9 mouse cellular contexts compared by ENCODE assay signal in genomic region chr13:69481026-69481425, GRCm38 (mm10). TPM values are rescaled to one million over a fixed set of nuclear protein-coding genes. Genes with fewer than 3 reads are reported as not detected.
DNase-seq lines count a peak whose midpoint lies in the region; ATAC-seq and TF ChIP-seq lines count a peak whose summit lies in the region.
"Had no signal": no experiment of that assay in that cellular context is flagged by ENCODE, and none has a peak within 500 bp of the region (broad histone marks: within the 10 kb centered on the region; RNA-seq: fewer than 3 reads in every experiment).

No protein-coding gene starts in this region.

- peak; percentile 44 to 53 for DNase-seq in layer of hippocampus, postnatal 10 days (ENCODE audit: low spot score in 2 of 2)
- no peak for DNase-seq in layer of hippocampus, adult 8-10 months (ENCODE audit: low spot score in 2 of 2)
- peak; percentile 29 to 51 for DNase-seq in kidney, postnatal 36 days
- peak; percentile 71 for DNase-seq in retina, postnatal 1 day
- no peak for DNase-seq in spleen, adult 18-20 months
- no peak for DNase-seq in urinary bladder, postnatal 4 days (ENCODE audit: low spot score in 2 of 2)

- TF ChIP-seq POLR2A in cortical plate, adult 2 months (IDR thresholded peaks at IDR 0.05; ENCODE audit: extremely low read depth, insufficient read depth, low read length): no peak

- no peak for TF ChIP-seq CTCF in cortical plate, adult 2 months (IDR thresholded peaks at IDR 0.05; ENCODE audit: extremely low read depth, insufficient read depth, low read length)

- peak overlapping the region; percentile 38 for H3K27ac ChIP-seq in cortical plate, adult 2 months (ENCODE audit: insufficient read depth, low read length)
- H3K27ac ChIP-seq in heart, embryonic 11.5 days (ENCODE audit: low read depth, low read length): no peak overlapping the region
- H3K27ac ChIP-seq: stomach, embryonic 15.5 days had no signal

- H3K9ac ChIP-seq in heart, embryonic 11.5 days (ENCODE audit: low read depth, low read length): 0 out of 2 replicates have a peak overlapping the region, but pooled peaks have one; percentile 40
- H3K9ac ChIP-seq: stomach, embryonic 15.5 days had no signal

- no peak overlapping the region for H3K4me3 ChIP-seq in cortical plate, adult 2 months (ENCODE audit: insufficient read depth, low read length)
- peak overlapping the region; percentile 9; the same call in 1 of the 2 replicates for H3K4me3 ChIP-seq in heart, embryonic 11.5 days (ENCODE audit: low read depth, low read length)

- H3K4me2 ChIP-seq in heart, embryonic 11.5 days: peak overlapping the region; percentile 70

- ATAC-seq in heart, embryonic 11.5 days (replicated peaks; ENCODE audit: insufficient number of reproducible peaks, low FRiP score, low TSS enrichment): no peak

- WGBS in heart, embryonic 11.5 days (ENCODE audit: insufficient replicate concordance): 11% methylated on average over 8 of the region's 8 CpGs

- no peaks in the 10 kb centered on the region for H3K36me3 ChIP-seq in heart, embryonic 11.5 days (ENCODE audit: control insufficient read depth, insufficient read depth, low read length)
- H3K36me3 ChIP-seq: stomach, embryonic 15.5 days had no signal

- peaks cover 14% of the 10 kb centered on the region for H3K27me3 ChIP-seq in heart, embryonic 11.5 days (ENCODE audit: control insufficient read depth, insufficient read depth, low read length)

- no peaks in the 10 kb centered on the region for H3K9me3 ChIP-seq in heart, embryonic 11.5 days (replicated peaks; ENCODE audit: control insufficient read depth, low read length)
- H3K9me3 ChIP-seq: stomach, embryonic 15.5 days had no signal

- peaks cover 9% of the 10 kb centered on the region; the same call in 1 of the 2 replicates for H3K4me1 ChIP-seq in cortical plate, adult 2 months (ENCODE audit: control insufficient read depth, insufficient read depth, low read length)
- H3K4me1 ChIP-seq in heart, embryonic 11.5 days (ENCODE audit: control insufficient read depth, insufficient read depth, low read length): peaks cover 3% of the 10 kb centered on the region; the same call in 1 of the 2 replicates

RNA-seq across cellular contexts. Expression of gene Nsun2, which starts 52.5 kb away (rescaled TPM):
- total RNA-seq in layer of hippocampus, postnatal 10 days (2021): 10 to 100 TPM; 74.5 to 84.5 TPM
- 100 to 1,000 TPM in 2 of 4 experiments, 10 to 100 TPM in 2; 86.2 to 110 (median 100) TPM for total RNA-seq in layer of hippocampus, adult 8-10 months (2022)
- 62.9 and 63.7 TPM in 2 replicates for polyA plus RNA-seq in cortical plate, adult 2 months (2012; rRNA removed)
- 78.5 and 87.8 TPM in 2 replicates for polyA plus RNA-seq in heart, embryonic 11.5 days (2014; fragmentation: Nextera tagmentation; extraction: Ambion mirVana)

RNA-seq across cellular contexts. Expression of gene Tent4a, which starts 53.4 kb away (rescaled TPM):
- total RNA-seq in layer of hippocampus, postnatal 10 days (2021): 10 to 100 TPM; 40.9 to 41.7 TPM
- 10 to 100 TPM; 43.8 to 51.2 (median 47.3) TPM for total RNA-seq in layer of hippocampus, adult 8-10 months (2022)
- polyA plus RNA-seq in cortical plate, adult 2 months (2012; rRNA removed): 25.4 and 26.3 TPM in 2 replicates
- polyA plus RNA-seq in heart, embryonic 11.5 days (2014; fragmentation: Nextera tagmentation; extraction: Ambion mirVana): 4.7 and 5.1 TPM in 2 replicates

Comparison
In these comparisons a context has a peak if more than half of its experiments do, and no peak if none do; other contexts are left out.
1. DNase-seq: peak in layer of hippocampus, postnatal 10 days (2 of 2), kidney, postnatal 36 days (2 of 2) and retina, postnatal 1 day (single experiment); none in layer of hippocampus, adult 8-10 months (0 of 2), spleen, adult 18-20 months (0 of 2) and urinary bladder, postnatal 4 days (0 of 2).